Mouse (Mus musculus): ENCODE measurements at regions not wholly inside any gene's neighbourhood (a gene's known extent, or its start where the extent isn't known, plus 50 kb on each side); places are given as distances from the start of the nearest gene placed in this dataset.
A peak's percentile ranks its signal among the peaks of the same experiment; 100 is the strongest.

DNA sequence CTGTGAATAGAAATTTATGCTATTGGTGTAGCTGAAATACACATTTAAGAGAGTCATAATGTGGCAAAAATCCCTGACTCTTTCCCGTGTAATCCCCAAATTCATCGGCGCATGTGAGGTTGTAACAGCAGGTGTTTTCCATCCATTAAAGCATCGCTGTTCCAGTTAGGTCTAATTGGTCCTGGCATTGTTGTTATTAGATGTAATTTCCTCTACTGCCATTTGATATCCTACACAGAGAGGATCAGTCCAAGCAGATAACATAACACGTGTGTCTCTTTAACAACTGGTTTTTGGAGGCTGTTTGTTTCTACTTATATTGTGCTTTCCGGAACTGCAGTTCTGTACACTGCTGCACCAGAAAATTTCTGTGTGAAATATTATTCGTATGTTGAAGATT is 101.8 kb downstream of the Vgll3 start:
- Histone ChIP-seq H3K9me3 (no peaks in the 10 kb centered on the region), H3K27ac (no peak overlapping the region), H3K27me3 (no peaks in the 10 kb centered on the region), H3K4me3 (no peak overlapping the region), H3K4me2 (no peak overlapping the region), H3K9ac (no peak overlapping the region), H3K4me1 (no peaks in the 10 kb centered on the region), H3K36me3 (no peaks in the 10 kb centered on the region)
- no peak for ATAC-seq (ENCODE audit: borderline replicate concordance, extremely low read depth, low FRiP score, low TSS enrichment)
- WGBS, result 70% methylated on average over 7 of the region's 7 CpGs

GRCm38 (mm10) chr16:65925986-65926385 is 110.9 kb downstream of the Vgll3 start:
- WGBS, result 61% methylated on average over 1 of the region's 1 CpGs
- H3K4me3 ChIP-seq, result no peak overlapping the region
- H3K4me1 ChIP-seq, result no peaks in the 10 kb centered on the region
- no peaks in the 10 kb centered on the region for H3K27me3 ChIP-seq
- no peak overlapping the region for H3K9ac ChIP-seq
- no peak for ATAC-seq (ENCODE audit: borderline replicate concordance, extremely low read depth, low FRiP score, low TSS enrichment)
- H3K4me2 ChIP-seq, result no peak overlapping the region
- no peaks in the 10 kb centered on the region for H3K9me3 ChIP-seq
- no peaks in the 10 kb centered on the region for H3K36me3 ChIP-seq
- H3K27ac ChIP-seq, result no peak overlapping the region

DNA sequence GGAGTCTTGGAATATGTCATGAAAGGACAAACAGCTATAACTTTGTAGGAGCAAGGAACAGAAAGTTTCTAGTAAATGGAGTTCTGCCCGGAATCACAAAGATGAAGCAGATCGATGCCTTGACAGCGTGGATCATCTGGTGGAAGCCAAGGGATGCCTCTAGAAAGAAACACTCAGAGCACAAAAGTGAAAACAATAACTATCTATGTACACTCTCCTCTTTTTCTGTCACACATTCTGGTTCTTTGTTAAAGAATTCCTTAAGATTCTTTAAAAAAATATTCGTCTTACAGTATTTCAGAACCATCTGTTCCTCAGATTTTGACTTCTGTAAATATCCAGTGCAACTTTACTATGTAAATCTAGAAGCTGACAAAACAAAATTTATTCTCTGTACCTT is 148.8 kb downstream of the Vgll3 start:
- Histone ChIP-seq H3K4me3 (no peak overlapping the region), H3K9ac (no peak overlapping the region), H3K36me3 (no peaks in the 10 kb centered on the region), H3K4me2 (no peak overlapping the region), H3K27ac (no peak overlapping the region), H3K9me3 (no peaks in the 10 kb centered on the region), H3K4me1 (no peaks in the 10 kb centered on the region), H3K27me3 (no peaks in the 10 kb centered on the region)
- no peak for ATAC-seq (ENCODE audit: borderline replicate concordance, extremely low read depth, low FRiP score, low TSS enrichment)
- 81% methylated on average over 4 of the region's 4 CpGs for WGBS

GRCm38 (mm10) chr16:65964260-65964659 is 149.2 kb downstream of the Vgll3 start:
- no peaks in the 10 kb centered on the region for H3K27me3 ChIP-seq
- no peak overlapping the region for H3K27ac ChIP-seq
- H3K36me3 ChIP-seq, result no peaks in the 10 kb centered on the region
- WGBS, result 32% methylated on average over 1 of the region's 1 CpGs
- no peaks in the 10 kb centered on the region for H3K4me1 ChIP-seq
- ATAC-seq (ENCODE audit: borderline replicate concordance, extremely low read depth, low FRiP score, low TSS enrichment), result no peak
- no peak overlapping the region for H3K4me3 ChIP-seq
- H3K4me2 ChIP-seq, result no peak overlapping the region
- no peak overlapping the region for H3K9ac ChIP-seq
- H3K9me3 ChIP-seq, result no peaks in the 10 kb centered on the region

GRCm38 (mm10) chr16:65977075-65977474 is 162.0 kb downstream of the Vgll3 start:
- Histone ChIP-seq H3K4me3 (no peak overlapping the region), H3K36me3 (no peaks in the 10 kb centered on the region), H3K9ac (no peak overlapping the region), H3K27me3 (no peaks in the 10 kb centered on the region), H3K9me3 (no peaks in the 10 kb centered on the region), H3K4me2 (no peak overlapping the region), H3K4me1 (no peaks in the 10 kb centered on the region), H3K27ac (no peak overlapping the region)
- no peak for ATAC-seq (ENCODE audit: borderline replicate concordance, extremely low read depth, low FRiP score, low TSS enrichment)
- 67% methylated on average over 4 of the region's 4 CpGs for WGBS

DNA sequence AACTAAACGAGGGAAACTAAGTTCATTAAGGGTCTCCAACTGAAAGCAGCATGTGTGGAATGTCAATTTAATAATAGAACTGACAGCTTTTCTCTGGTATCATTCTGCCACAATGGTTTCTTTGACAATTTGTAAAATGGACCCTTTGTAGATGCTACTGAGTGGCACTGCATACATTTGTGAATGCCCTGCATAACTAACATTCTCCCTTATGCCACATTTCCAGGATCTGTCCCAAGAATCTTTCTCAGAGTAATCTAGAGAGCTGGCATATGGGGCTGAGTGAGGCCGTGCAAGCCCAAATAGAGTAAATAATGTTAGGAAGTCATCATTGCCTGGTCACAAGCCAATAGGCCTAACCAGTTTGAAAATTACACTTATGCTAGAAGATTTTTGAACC is 172.1 kb downstream of the Vgll3 start:
- ATAC-seq (ENCODE audit: borderline replicate concordance, extremely low read depth, low FRiP score, low TSS enrichment), result no peak
- Histone ChIP-seq H3K9me3 (no peaks in the 10 kb centered on the region), H3K36me3 (no peaks in the 10 kb centered on the region), H3K4me3 (no peak overlapping the region), H3K4me2 (no peak overlapping the region), H3K27me3 (no peaks in the 10 kb centered on the region), H3K4me1 (no peaks in the 10 kb centered on the region), H3K9ac (no peak overlapping the region), H3K27ac (no peak overlapping the region)
- 28% methylated on average over 2 of the region's 2 CpGs for WGBS

DNA sequence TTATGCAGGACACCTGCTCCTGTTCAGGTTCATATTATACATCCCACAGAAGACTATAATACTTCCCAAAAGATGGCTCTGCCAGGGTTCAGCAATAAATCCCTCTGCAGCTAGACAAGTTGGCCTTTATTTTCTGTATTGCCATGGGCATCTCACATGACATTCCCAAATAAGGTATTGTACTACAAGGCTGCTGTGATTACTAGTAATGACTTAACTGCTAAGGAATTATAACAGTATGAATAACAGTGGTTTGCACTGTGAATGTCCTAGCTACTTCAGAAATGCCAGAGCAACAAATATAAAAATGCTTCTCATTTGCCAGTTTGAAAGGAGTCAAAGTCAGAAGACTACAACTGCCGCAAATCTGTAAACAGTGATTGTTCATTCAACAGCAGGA is 184.3 kb downstream of the Vgll3 start:
- Histone ChIP-seq H3K4me3 (no peak overlapping the region), H3K9ac (no peak overlapping the region), H3K9me3 (no peaks in the 10 kb centered on the region), H3K36me3 (no peaks in the 10 kb centered on the region), H3K27ac (no peak overlapping the region), H3K27me3 (no peaks in the 10 kb centered on the region), H3K4me1 (no peaks in the 10 kb centered on the region), H3K4me2 (no peak overlapping the region)
- ATAC-seq (ENCODE audit: borderline replicate concordance, extremely low read depth, low FRiP score, low TSS enrichment), result no peak
- WGBS, result 78% methylated on average over 1 of the region's 1 CpGs

GRCm38 (mm10) chr16:66000728-66001273 is 185.7 kb downstream of the Vgll3 start:
- H3K36me3 ChIP-seq, result no peaks in the 10 kb centered on the region
- H3K4me1 ChIP-seq, result no peaks in the 10 kb centered on the region
- 61% methylated on average over 6 of the region's 6 CpGs for WGBS
- H3K4me2 ChIP-seq, result no peak overlapping the region
- no peak for ATAC-seq (ENCODE audit: borderline replicate concordance, extremely low read depth, low FRiP score, low TSS enrichment)
- no peak overlapping the region for H3K27ac ChIP-seq
- H3K9ac ChIP-seq, result no peak overlapping the region
- H3K4me3 ChIP-seq, result no peak overlapping the region
- H3K27me3 ChIP-seq, result no peaks in the 10 kb centered on the region
- H3K9me3 ChIP-seq, result no peaks in the 10 kb centered on the region

DNA sequence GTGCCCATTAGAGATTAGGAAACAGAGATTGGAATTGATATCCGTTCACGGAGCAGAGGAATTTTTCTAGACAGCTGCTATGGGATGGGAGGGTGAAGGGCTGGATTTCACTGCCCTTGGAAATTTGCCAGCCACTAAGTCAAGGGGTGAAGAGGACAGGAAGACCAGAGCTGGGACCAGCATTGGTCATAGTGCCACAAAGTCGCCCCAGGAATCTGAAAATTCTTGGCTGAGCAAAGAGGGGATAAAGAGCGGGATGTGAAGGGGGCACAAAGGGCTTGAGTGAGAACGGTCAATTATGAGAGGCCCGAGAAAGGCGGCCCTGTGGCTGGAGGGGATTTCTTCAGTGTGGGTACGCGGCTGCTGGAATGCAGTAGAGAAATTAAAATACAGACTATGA is 189.6 kb downstream of the Vgll3 start:
- Histone ChIP-seq H3K4me1 (no peaks in the 10 kb centered on the region), H3K27ac (no peak overlapping the region), H3K4me3 (no peak overlapping the region), H3K4me2 (peak overlapping the region; percentile 10; the same call in 1 of the 2 replicates), H3K27me3 (no peaks in the 10 kb centered on the region), H3K36me3 (no peaks in the 10 kb centered on the region), H3K9me3 (no peaks in the 10 kb centered on the region), H3K9ac (no peak overlapping the region)
- peak; percentile 23 for ATAC-seq (ENCODE audit: borderline replicate concordance, extremely low read depth, low FRiP score, low TSS enrichment)
- 42% methylated on average over 9 of the region's 9 CpGs for WGBS

GRCm38 (mm10) chr16:66005954-66006580 is 191.0 kb downstream of the Vgll3 start:
- Histone ChIP-seq H3K9ac (no peak overlapping the region), H3K27ac (no peak overlapping the region), H3K9me3 (no peaks in the 10 kb centered on the region), H3K36me3 (no peaks in the 10 kb centered on the region), H3K4me2 (no peak overlapping the region), H3K27me3 (no peaks in the 10 kb centered on the region), H3K4me3 (no peak overlapping the region), H3K4me1 (no peaks in the 10 kb centered on the region)
- 43% methylated on average over 7 of the region's 7 CpGs for WGBS
- no peak for ATAC-seq (ENCODE audit: borderline replicate concordance, extremely low read depth, low FRiP score, low TSS enrichment)

- Histone ChIP-seq H3K9ac (no peak overlapping the region), H3K27ac (no peak overlapping the region), H3K36me3 (no peaks in the 10 kb centered on the region), H3K27me3 (no peaks in the 10 kb centered on the region), H3K4me1 (no peaks in the 10 kb centered on the region), H3K4me3 (no peak overlapping the region), H3K9me3 (no peaks in the 10 kb centered on the region), H3K4me2 (no peak overlapping the region)
- ATAC-seq (ENCODE audit: borderline replicate concordance, extremely low read depth, low FRiP score, low TSS enrichment), result no peak
- 10% methylated on average over 2 of the region's 2 CpGs for WGBS
Measured at GRCm38 (mm10) chr16:66013608-66014007, 198.6 kb downstream of the Vgll3 start.

- H3K4me2 ChIP-seq, result no peak overlapping the region
- 50% methylated on average over 5 of the region's 5 CpGs for WGBS
- H3K4me1 ChIP-seq, result no peaks in the 10 kb centered on the region
- no peaks in the 10 kb centered on the region for H3K36me3 ChIP-seq
- H3K27me3 ChIP-seq, result no peaks in the 10 kb centered on the region
- H3K9ac ChIP-seq, result no peak overlapping the region
- no peak overlapping the region for H3K27ac ChIP-seq
- H3K9me3 ChIP-seq, result no peaks in the 10 kb centered on the region
- ATAC-seq (ENCODE audit: borderline replicate concordance, extremely low read depth, low FRiP score, low TSS enrichment), result no peak
- no peak overlapping the region for H3K4me3 ChIP-seq
Measured at GRCm38 (mm10) chr16:66014861-66015602, 200.0 kb downstream of the Vgll3 start.

Data from lung, embryonic 15.5 days (tissue).